Mouse (Mus musculus) liver, adult 2 months (tissue): ENCODE measurements at regions not wholly inside any gene's neighbourhood (a gene's known extent, or its start where the extent isn't known, plus 50 kb on each side); places are given as distances from the start of the nearest gene placed in this dataset.

ENCODE experiments used
- CTCF ChIP-seq: fragments of 200-500 bp; IDR thresholded peaks from 2 replicates; pipeline ENCODE4 v1.5.1; 2011; ENCODE audit warnings: low read depth, low read length, control low read depth
- POLR2A ChIP-seq: fragments of 200-500 bp; IDR thresholded peaks from 2 replicates; pipeline ENCODE4 v1.6.1; 2011; ENCODE audit warnings: low read length, control low read depth; ENCODE audit not compliant: insufficient read depth; ENCODE audit errors: extremely low read depth

DNA sequence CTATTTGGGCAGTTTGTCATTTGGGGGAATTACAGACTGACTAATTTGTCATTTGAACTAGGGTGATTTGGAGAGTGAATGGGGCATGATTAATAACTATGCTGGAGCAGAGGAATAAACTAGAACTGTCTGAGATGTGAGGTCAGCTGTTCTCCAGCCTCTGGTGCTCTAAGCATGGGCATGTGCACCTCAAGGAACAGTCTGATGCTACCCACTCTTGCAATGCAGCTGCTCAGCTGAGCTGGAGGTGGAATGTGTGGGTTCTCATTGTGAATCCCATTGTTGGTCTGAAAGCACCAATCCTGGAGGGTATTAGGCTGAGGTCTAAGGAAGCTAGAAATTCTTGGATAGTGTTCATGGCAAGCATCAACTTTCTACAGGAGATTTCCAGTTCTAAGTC, 192.8 kb upstream of the Slc30a5 start:
- TF ChIP-seq POLR2A = no peak
- TF ChIP-seq CTCF = no peak
